Mouse (Mus musculus): ENCODE data around the gene Olfr149. TPM values are rescaled to one million over a fixed set of nuclear protein-coding genes. Genes with fewer than 3 reads are reported as not detected.
"Not testable (repeated sequence)": the region's sequence is repeated elsewhere in the genome, so short reads cannot be mapped to it uniquely, and the experiment has no call there.

The Olfr149 gene
- polyA plus RNA-seq (2015; fragmentation: Nextera tagmentation; extraction: Ambion mirVana): not detected in 2 replicates

- Histone ChIP-seq H3K9me3 (no peaks in the 10 kb centered on the region), H3K4me1 (no peaks in the 10 kb centered on the region), H3K9ac (replicated peaks) (no peak within 1 kb of the TSS), H3K27me3 (no peaks in the 10 kb centered on the region), H3K4me3 (no peak within 1 kb of the TSS), H3K27ac (replicated peaks) (no peak within 1 kb of the TSS), H3K4me2 (replicated peaks) (no peak within 1 kb of the TSS), H3K36me3 (no peaks in the 10 kb centered on the region)
- no peak for ATAC-seq (replicated peaks)
Measured at GRCm38 (mm10) chr9:39707017-39707416, at the start of gene Olfr149. TSS of gene Olfr149 (minus strand) at chr9:39707117.

- no peaks in the 10 kb centered on the region for H3K27me3 ChIP-seq
Measured at GRCm38 (mm10) chr9:39746428-39746827, 39.5 kb upstream of the Olfr149 start.

GRCm38 (mm10) chr9:39745949-39746348 lies 39.0 kb upstream of the Olfr149 start, which contains the start of gene Olfr967:
TSS of gene Olfr967 (plus strand) at chr9:39746249.
- no peaks in the 10 kb centered on the region for H3K4me1 ChIP-seq
- H3K27ac ChIP-seq (replicated peaks): no peak within 1 kb of the TSS
- H3K4me2 ChIP-seq (replicated peaks): no peak within 1 kb of the TSS
- no peak within 1 kb of the TSS for H3K9ac ChIP-seq (replicated peaks)
- no peaks in the 10 kb centered on the region for H3K36me3 ChIP-seq
- H3K4me3 ChIP-seq: no peak within 1 kb of the TSS
- H3K27me3 ChIP-seq: no peaks in the 10 kb centered on the region
- no peaks in the 10 kb centered on the region for H3K9me3 ChIP-seq
- ATAC-seq (replicated peaks): no peak

More at GRCm38 (mm10) chr9:39746428-39746827, 39.5 kb upstream of the Olfr149 start:
- Histone ChIP-seq H3K4me3 (no peak overlapping the region), H3K9me3 (no peaks in the 10 kb centered on the region), H3K4me1 (no peaks in the 10 kb centered on the region), H3K4me2 (replicated peaks) (no peak overlapping the region), H3K36me3 (no peaks in the 10 kb centered on the region), H3K9ac (replicated peaks) (no peak overlapping the region), H3K27ac (replicated peaks) (no peak overlapping the region)
- no peak for ATAC-seq (replicated peaks)
- WGBS: 83% methylated on average over 1 of the region's 1 CpGs

- WGBS: 100% methylated on average over 1 of the region's 1 CpGs
Measured at GRCm38 (mm10) chr9:39740741-39741140, 33.8 kb upstream of the Olfr149 start.

GRCm38 (mm10) chr9:39730678-39731077 lies 23.8 kb upstream of the Olfr149 start, which contains the start of gene Olfr150:
TSS of gene Olfr150 (plus strand) at chr9:39730978.
- no peak within 1 kb of the TSS for H3K4me2 ChIP-seq (replicated peaks)
- H3K27me3 ChIP-seq: no peaks in the 10 kb centered on the region
- H3K4me3 ChIP-seq: no peak within 1 kb of the TSS
- no peaks in the 10 kb centered on the region for H3K4me1 ChIP-seq
- no peaks in the 10 kb centered on the region for H3K36me3 ChIP-seq
- no peaks in the 10 kb centered on the region for H3K9me3 ChIP-seq
- no peak within 1 kb of the TSS for H3K9ac ChIP-seq (replicated peaks)
- H3K27ac ChIP-seq (replicated peaks): no peak within 1 kb of the TSS
- no peak for ATAC-seq (replicated peaks)

More at GRCm38 (mm10) chr9:39740741-39741140, 33.8 kb upstream of the Olfr149 start:
- Histone ChIP-seq H3K27me3 (no peaks in the 10 kb centered on the region), H3K4me1 (no peaks in the 10 kb centered on the region), H3K9ac (replicated peaks) (no peak overlapping the region), H3K4me3 (no peak overlapping the region), H3K36me3 (no peaks in the 10 kb centered on the region), H3K4me2 (replicated peaks) (no peak overlapping the region), H3K27ac (replicated peaks) (no peak overlapping the region), H3K9me3 (no peaks in the 10 kb centered on the region)
- ATAC-seq (replicated peaks): no peak

GRCm38 (mm10) chr9:39711053-39711452 lies 4.1 kb upstream of the Olfr149 start, which contains the start of gene Olfr965:
TSS of gene Olfr965 (plus strand) at chr9:39711353.
- no peaks in the 10 kb centered on the region for H3K9me3 ChIP-seq
- no peak within 1 kb of the TSS for H3K9ac ChIP-seq (replicated peaks)
- no peak for ATAC-seq (replicated peaks)
- H3K4me1 ChIP-seq: no peaks in the 10 kb centered on the region
- H3K4me3 ChIP-seq: no peak within 1 kb of the TSS
- H3K27me3 ChIP-seq: no peaks in the 10 kb centered on the region
- H3K27ac ChIP-seq (replicated peaks): no peak within 1 kb of the TSS
- H3K4me2 ChIP-seq (replicated peaks): no peak within 1 kb of the TSS
- no peaks in the 10 kb centered on the region for H3K36me3 ChIP-seq

- Histone ChIP-seq H3K4me2 (replicated peaks) (no peak overlapping the region), H3K4me3 (no peak overlapping the region), H3K9ac (replicated peaks) (no peak overlapping the region), H3K36me3 (no peaks in the 10 kb centered on the region), H3K27ac (replicated peaks) (no peak overlapping the region), H3K9me3 (no peaks in the 10 kb centered on the region), H3K4me1 (no peaks in the 10 kb centered on the region), H3K27me3 (no peaks in the 10 kb centered on the region)
- 59% methylated on average over 3 of the region's 3 CpGs for WGBS
- no peak for ATAC-seq (replicated peaks)
Measured at GRCm38 (mm10) chr9:39708958-39709357, 2.0 kb upstream of the Olfr149 start.

GRCm38 (mm10) chr9:39701123-39701522 lies 5.8 kb downstream of the Olfr149 start:
- 81% methylated on average over 8 of the region's 8 CpGs for WGBS

GRCm38 (mm10) chr9:39679280-39679679 lies 27.6 kb downstream of the Olfr149 start:
- H3K27ac ChIP-seq (replicated peaks): no peak overlapping the region
- no peak overlapping the region for H3K4me3 ChIP-seq
- no peak overlapping the region for H3K9ac ChIP-seq (replicated peaks)
- no peak overlapping the region for H3K4me2 ChIP-seq (replicated peaks)
- no peak for ATAC-seq (replicated peaks)
- H3K4me1 ChIP-seq: no peaks in the 10 kb centered on the region
- H3K9me3 ChIP-seq: no peaks in the 10 kb centered on the region
- H3K27me3 ChIP-seq: no peaks in the 10 kb centered on the region
- H3K36me3 ChIP-seq: no peaks in the 10 kb centered on the region
- WGBS: 62% methylated on average over 2 of the region's 2 CpGs

More at GRCm38 (mm10) chr9:39701123-39701522, 5.8 kb downstream of the Olfr149 start:
- ATAC-seq (replicated peaks); H3K27me3 ChIP-seq; H3K9me3 ChIP-seq; H3K9ac ChIP-seq (replicated peaks); H3K4me1 ChIP-seq; H3K27ac ChIP-seq (replicated peaks); H3K4me3 ChIP-seq; H3K36me3 ChIP-seq; H3K4me2 ChIP-seq (replicated peaks): not testable (repeated sequence)

GRCm38 (mm10) chr9:39678557-39678956 lies 28.4 kb downstream of the Olfr149 start:
- no peak overlapping the region for H3K4me2 ChIP-seq (replicated peaks)
- WGBS: 96% methylated on average over 2 of the region's 2 CpGs
- no peaks in the 10 kb centered on the region for H3K4me1 ChIP-seq
- no peak overlapping the region for H3K27ac ChIP-seq (replicated peaks)
- no peaks in the 10 kb centered on the region for H3K36me3 ChIP-seq
- H3K4me3 ChIP-seq: no peak overlapping the region
- no peaks in the 10 kb centered on the region for H3K27me3 ChIP-seq
- no peak overlapping the region for H3K9ac ChIP-seq (replicated peaks)
- no peak for ATAC-seq (replicated peaks)
- H3K9me3 ChIP-seq: no peaks in the 10 kb centered on the region

- no peak overlapping the region for H3K4me3 ChIP-seq
- H3K27ac ChIP-seq (replicated peaks): no peak overlapping the region
- H3K4me1 ChIP-seq: no peaks in the 10 kb centered on the region
- no peak overlapping the region for H3K9ac ChIP-seq (replicated peaks)
- no peaks in the 10 kb centered on the region for H3K27me3 ChIP-seq
- H3K9me3 ChIP-seq: no peaks in the 10 kb centered on the region
- ATAC-seq (replicated peaks): no peak
- 85% methylated on average over 2 of the region's 2 CpGs for WGBS
- H3K4me2 ChIP-seq (replicated peaks): no peak overlapping the region
- H3K36me3 ChIP-seq: no peaks in the 10 kb centered on the region
Measured at GRCm38 (mm10) chr9:39674820-39675219, 32.1 kb downstream of the Olfr149 start.

GRCm38 (mm10) chr9:39669723-39670122 lies 37.2 kb downstream of the Olfr149 start:
- Histone ChIP-seq H3K9ac (replicated peaks) (no peak overlapping the region), H3K4me2 (replicated peaks) (no peak overlapping the region), H3K4me1 (no peaks in the 10 kb centered on the region), H3K36me3 (no peaks in the 10 kb centered on the region), H3K27me3 (no peaks in the 10 kb centered on the region), H3K27ac (replicated peaks) (no peak overlapping the region), H3K4me3 (no peak overlapping the region), H3K9me3 (no peaks in the 10 kb centered on the region)
- 84% methylated on average over 2 of the region's 2 CpGs for WGBS
- no peak for ATAC-seq (replicated peaks)

GRCm38 (mm10) chr9:39666905-39667304 lies 40.0 kb downstream of the Olfr149 start, which contains the start of gene Olfr963:
TSS of gene Olfr963 (plus strand) at chr9:39667205.
- H3K4me1 ChIP-seq: no peaks in the 10 kb centered on the region
- no peak within 1 kb of the TSS for H3K4me3 ChIP-seq
- ATAC-seq (replicated peaks): no peak
- H3K4me2 ChIP-seq (replicated peaks): no peak within 1 kb of the TSS
- H3K9ac ChIP-seq (replicated peaks): no peak within 1 kb of the TSS
- no peaks in the 10 kb centered on the region for H3K36me3 ChIP-seq
- no peak within 1 kb of the TSS for H3K27ac ChIP-seq (replicated peaks)
- no peaks in the 10 kb centered on the region for H3K27me3 ChIP-seq
- H3K9me3 ChIP-seq: no peaks in the 10 kb centered on the region
- 73% methylated on average over 1 of the region's 1 CpGs for WGBS
